Mouse (Mus musculus): ENCODE measurements around the gene Sh3bp5. TPM values are rescaled to one million over a fixed set of nuclear protein-coding genes. Genes with fewer than 3 reads are reported as not detected.

Gene Sh3bp5
- polyA plus RNA-seq, 1 experiment from 2014 or later = 33.9 TPM

Other genes starting within 250 kb of the Sh3bp5 start
- gene Tnnc1, start 227.8 kb downstream of the Sh3bp5 start, polyA plus RNA-seq (2014; fragmentation: Nextera tagmentation; extraction: Ambion mirVana) = 1.2 and 1.3 TPM in 2 replicates
- 217 and 277 TPM in 2 replicates for gene Nisch, start 219.1 kb downstream of the Sh3bp5 start, polyA plus RNA-seq (2014; fragmentation: Nextera tagmentation; extraction: Ambion mirVana)
- 0.23 and 0.25 TPM in 2 replicates for gene Sema3g, start 218.2 kb downstream of the Sh3bp5 start, polyA plus RNA-seq (2014; fragmentation: Nextera tagmentation; extraction: Ambion mirVana)
- 11.6 and 13.2 TPM in 2 replicates for gene Phf7, start 184.8 kb downstream of the Sh3bp5 start, polyA plus RNA-seq (2014; fragmentation: Nextera tagmentation; extraction: Ambion mirVana)
- 93.9 and 105 TPM in 2 replicates for gene Bap1, start 184.6 kb downstream of the Sh3bp5 start, polyA plus RNA-seq (2014; fragmentation: Nextera tagmentation; extraction: Ambion mirVana)
- 3.8 and 4.2 TPM in 2 replicates for gene Dnah1, start 112.2 kb downstream of the Sh3bp5 start, polyA plus RNA-seq (2014; fragmentation: Nextera tagmentation; extraction: Ambion mirVana)
- 61.9 and 69.2 TPM in 2 replicates for gene Capn7, start 99.4 kb downstream of the Sh3bp5 start, polyA plus RNA-seq (2014; fragmentation: Nextera tagmentation; extraction: Ambion mirVana)
- gene Eaf1, start 58.3 kb upstream of the Sh3bp5 start, polyA plus RNA-seq (2014; fragmentation: Nextera tagmentation; extraction: Ambion mirVana) = 9.7 and 10.1 TPM in 2 replicates
- gene Mettl6, start 59.0 kb upstream of the Sh3bp5 start, polyA plus RNA-seq (2014; fragmentation: Nextera tagmentation; extraction: Ambion mirVana) = 57.6 and 59.0 TPM in 2 replicates
- gene Colq, start 155.3 kb upstream of the Sh3bp5 start, polyA plus RNA-seq (2014; fragmentation: Nextera tagmentation; extraction: Ambion mirVana) = 0.08 TPM in 1 of 2 replicates, not detected in the other
- not detected in 2 replicates for gene Gm49387, start 204.8 kb upstream of the Sh3bp5 start, polyA plus RNA-seq (2014; fragmentation: Nextera tagmentation; extraction: Ambion mirVana)
- gene Btd, start 204.9 kb upstream of the Sh3bp5 start, polyA plus RNA-seq (2014; fragmentation: Nextera tagmentation; extraction: Ambion mirVana) = 17.3 and 19.0 TPM in 2 replicates
- gene Hacl1, start 205.2 kb upstream of the Sh3bp5 start, polyA plus RNA-seq (2014; fragmentation: Nextera tagmentation; extraction: Ambion mirVana) = 10.2 and 13.0 TPM in 2 replicates